8 mouse cellular contexts compared by ENCODE assay signal in genomic region chr2:167162516-167163021, GRCm38 (mm10). TPM values are rescaled to one million over a fixed set of nuclear protein-coding genes. Genes with fewer than 3 reads are reported as not detected.
DNase-seq lines count a peak whose midpoint lies in the region; ATAC-seq and TF ChIP-seq lines count a peak whose summit lies in the region.

No protein-coding gene starts in this region.

- peak; percentile 41 for DNase-seq in forebrain, postnatal 0 days
- peak; percentile 40 for DNase-seq in ovary, postnatal 14 days (ENCODE audit: low spot score)
- DNase-seq in ovary, postnatal 10 days (ENCODE audit: low spot score), result no peak
- DNase-seq in heart, postnatal 0 days (ENCODE audit: low spot score), result peak; percentile 28
- DNase-seq in lung, postnatal 4 days, result peak; percentile 41 to 72

- no peak overlapping the region for H3K4me2 ChIP-seq in forebrain, postnatal 0 days (ENCODE audit: low read depth)
- no peak overlapping the region for H3K4me2 ChIP-seq in forebrain, embryonic 13.5 days
- no peak overlapping the region for H3K4me2 ChIP-seq in heart, postnatal 0 days (ENCODE audit: low read depth, low read length)
- H3K4me2 ChIP-seq in midbrain, embryonic 15.5 days, result no peak overlapping the region

- TF ChIP-seq CTCF in forebrain, postnatal 0 days (IDR thresholded peaks at IDR 0.05; ENCODE audit: low read depth), result no peak
- no peak for TF ChIP-seq CTCF in heart, postnatal 0 days (IDR thresholded peaks at IDR 0.05; ENCODE audit: low read depth)

- H3K27ac ChIP-seq in forebrain, postnatal 0 days (ENCODE audit: low read depth, low read length), result no peak overlapping the region
- H3K27ac ChIP-seq in forebrain, embryonic 13.5 days, result no peak overlapping the region
- 0 out of 2 replicates have a peak overlapping the region, but pooled peaks have one; percentile 22 for H3K27ac ChIP-seq in heart, postnatal 0 days (ENCODE audit: low read depth)
- H3K27ac ChIP-seq in midbrain, embryonic 15.5 days, result no peak overlapping the region

- 0 out of 2 replicates have a peak, but pooled peaks cover under 1% of the 10 kb centered on the region for H3K4me1 ChIP-seq in forebrain, postnatal 0 days (ENCODE audit: insufficient read depth)
- H3K4me1 ChIP-seq in forebrain, embryonic 13.5 days, result peaks cover 24% of the 10 kb centered on the region
- no peaks in the 10 kb centered on the region; the same call in 1 of the 2 replicates for H3K4me1 ChIP-seq in heart, postnatal 0 days (ENCODE audit: control insufficient read depth, insufficient read depth)
- no peaks in the 10 kb centered on the region for H3K4me1 ChIP-seq in midbrain, embryonic 15.5 days

- H3K27me3 ChIP-seq in forebrain, postnatal 0 days (ENCODE audit: insufficient read depth, low read length), result no peaks in the 10 kb centered on the region
- H3K27me3 ChIP-seq in forebrain, embryonic 13.5 days, result no peaks in the 10 kb centered on the region
- no peaks in the 10 kb centered on the region for H3K27me3 ChIP-seq in heart, postnatal 0 days (ENCODE audit: control insufficient read depth, insufficient read depth, low read length)
- no peaks in the 10 kb centered on the region for H3K27me3 ChIP-seq in midbrain, embryonic 15.5 days (replicated peaks)

- TF ChIP-seq EP300 in heart, postnatal 0 days (IDR thresholded peaks at IDR 0.05; ENCODE audit: low read depth), result no peak

- H3K9ac ChIP-seq in forebrain, postnatal 0 days, result no peak overlapping the region
- no peak overlapping the region for H3K9ac ChIP-seq in forebrain, embryonic 13.5 days
- H3K9ac ChIP-seq in heart, postnatal 0 days (replicated peaks; ENCODE audit: low read depth, low read length), result no peak overlapping the region
- H3K9ac ChIP-seq in midbrain, embryonic 15.5 days, result no peak overlapping the region

- 50% methylated on average over 10 of the region's 10 CpGs for WGBS in forebrain, postnatal 0 days
- WGBS in forebrain, embryonic 13.5 days, result 76% methylated on average over 10 of the region's 10 CpGs
- 43% methylated on average over 10 of the region's 10 CpGs for WGBS in heart, postnatal 0 days
- 70% methylated on average over 10 of the region's 10 CpGs for WGBS in midbrain, embryonic 15.5 days

- H3K9me3 ChIP-seq in forebrain, postnatal 0 days (ENCODE audit: low read length), result no peaks in the 10 kb centered on the region
- H3K9me3 ChIP-seq in forebrain, embryonic 13.5 days (replicated peaks), result no peaks in the 10 kb centered on the region; the same call in 1 of the 2 replicates
- 0 out of 2 replicates have a peak, but pooled peaks cover 3% of the 10 kb centered on the region for H3K9me3 ChIP-seq in heart, postnatal 0 days (replicated peaks; ENCODE audit: control insufficient read depth, low read length)
- H3K9me3 ChIP-seq in midbrain, embryonic 15.5 days, result no peaks in the 10 kb centered on the region

- ATAC-seq in forebrain, postnatal 0 days, result peak; percentile 8; the same call in 1 of the 2 replicates
- no peak for ATAC-seq in forebrain, embryonic 13.5 days
- ATAC-seq in heart, postnatal 0 days (ENCODE audit: insufficient read depth, low read depth), result peak; percentile 24; the same call in 1 of the 2 replicates
- no peak for ATAC-seq in erythroid progenitor cell, adult 5-6 weeks (replicated peaks; ENCODE audit: low FRiP score, poor library complexity, severe bottlenecking)
- no peak for ATAC-seq in midbrain, embryonic 15.5 days (replicated peaks)

- H3K4me3 ChIP-seq in forebrain, postnatal 0 days (ENCODE audit: low read depth, low read length), result no peak overlapping the region
- H3K4me3 ChIP-seq in forebrain, embryonic 13.5 days, result no peak overlapping the region
- no peak overlapping the region for H3K4me3 ChIP-seq in heart, postnatal 0 days (ENCODE audit: low read depth, low read length)
- H3K4me3 ChIP-seq in midbrain, embryonic 15.5 days, result no peak overlapping the region

- no peaks in the 10 kb centered on the region for H3K36me3 ChIP-seq in forebrain, postnatal 0 days (ENCODE audit: insufficient read depth)
- H3K36me3 ChIP-seq in forebrain, embryonic 13.5 days (ENCODE audit: poor library complexity, severe bottlenecking), result no peaks in the 10 kb centered on the region
- no peaks in the 10 kb centered on the region for H3K36me3 ChIP-seq in heart, postnatal 0 days (replicated peaks; ENCODE audit: control insufficient read depth, insufficient read depth, low read length)
- H3K36me3 ChIP-seq in midbrain, embryonic 15.5 days (replicated peaks), result no peaks in the 10 kb centered on the region

RNA-seq across cellular contexts. Expression of gene Kcnb1, which starts 27.4 kb away (rescaled TPM):
- total RNA-seq in forebrain, postnatal 0 days (2014; rRNA removed), result 15.5 and 21.8 TPM in 2 replicates
- 2.9 and 4.1 TPM in 2 replicates for polyA plus RNA-seq in forebrain, postnatal 0 days (2015; fragmentation: Nextera tagmentation; extraction: Ambion mirVana)
- 1.3 and 1.5 TPM in 2 replicates for polyA plus RNA-seq in forebrain, embryonic 13.5 days (2015; fragmentation: Nextera tagmentation; extraction: Ambion mirVana)
- total RNA-seq in heart, postnatal 0 days (2014; rRNA removed; ENCODE audit: low replicate concordance), result 4.8 and 7.1 TPM in 2 replicates
- 1.7 TPM in 2 replicates for polyA plus RNA-seq in heart, postnatal 0 days (2015; fragmentation: Nextera tagmentation; extraction: Ambion mirVana)
- not detected in 2 replicates for total RNA-seq in erythroid progenitor cell, adult 5-6 weeks (2015; ENCODE audit: low replicate concordance)
- total RNA-seq in erythroid progenitor cell, adult 5-6 weeks (2017; ENCODE audit: low replicate concordance), result not detected in 2 replicates
- 3.3 and 3.5 TPM in 2 replicates for polyA plus RNA-seq in midbrain, embryonic 15.5 days (2015; fragmentation: Nextera tagmentation; extraction: Ambion mirVana)

Comparison
In these comparisons a context has a peak if more than half of its experiments do, and no peak if none do; other contexts are left out.
1. ATAC-seq: peak in forebrain, postnatal 0 days (single experiment) and heart, postnatal 0 days (single experiment); none in forebrain, embryonic 13.5 days (single experiment), erythroid progenitor cell, adult 5-6 weeks (single experiment) and midbrain, embryonic 15.5 days (single experiment).